Mouse (Mus musculus) CH12.LX (cell line): Measurements from ENCODE around the gene Atp1a1.

Experiments used
- CTCF ChIP-seq, 2 experiments: IDR thresholded peaks in 1 of 2; conservative IDR thresholded peaks in 1 of 2; 2 replicates each; pipeline ENCODE4 v1.5.1; 2011 to 2012; ENCODE audit warnings: low read depth in 2 of 2, low read length in 2 of 2, improper control_type of control experiment in 1 of 2, inconsistent platforms in 1 of 2, mild to moderate bottlenecking in 1 of 2, moderate library complexity in 1 of 2
- ELF1 ChIP-seq: IDR thresholded peaks from 2 replicates; pipeline ENCODE4 v1.6.1; 2014; ENCODE audit warnings: low read depth, mild to moderate bottlenecking, inconsistent platforms, low read length, improper control_type of control experiment
- ETS1 ChIP-seq: conservative IDR thresholded peaks from 2 replicates; pipeline ENCODE4 v1.6.1; 2012; ENCODE audit warnings: low read depth, mild to moderate bottlenecking, inconsistent platforms, low read length, improper control_type of control experiment, moderate library complexity
- USF2 ChIP-seq: conservative IDR thresholded peaks from 2 replicates; pipeline ENCODE4 v1.6.1; 2011; ENCODE audit warnings: low read depth, low read length, improper control_type of control experiment

GRCm38 (mm10) chr3:101595866-101596630, 8.4 kb downstream of the Atp1a1 start:
- no peak for TF ChIP-seq CTCF (conservative IDR thresholded peaks at IDR 0.05 in 1 of 2, IDR thresholded peaks at IDR 0.05 in 1 of 2; ENCODE audit: low read depth in 2 of 2, low read length in 2 of 2)
- TF ChIP-seq ETS1, result no peak
- no peak for TF ChIP-seq ELF1
- TF ChIP-seq USF2, result no peak
